Mouse (Mus musculus): ENCODE measurements around the gene Mfsd4b1.

Gene Mfsd4b1

GRCm38 (mm10) chr10:40024554-40025428, at the start of gene Mfsd4b1:
TSS of gene Mfsd4b1 (minus strand) at chr10:40025268.
- peak; percentile 16 to 50 for DNase-seq

GRCm38 (mm10) chr10:40073608-40074007, 48.5 kb upstream of the Mfsd4b1 start:
- DNase-seq = no peak

- DNase-seq = no peak
Observed at GRCm38 (mm10) chr10:40070684-40071083, 45.6 kb upstream of the Mfsd4b1 start.

GRCm38 (mm10) chr10:40069270-40069669, 44.2 kb upstream of the Mfsd4b1 start:
- no peak for DNase-seq

GRCm38 (mm10) chr10:40068595-40068994, 43.5 kb upstream of the Mfsd4b1 start:
- no peak for DNase-seq

GRCm38 (mm10) chr10:40067529-40067928, 42.5 kb upstream of the Mfsd4b1 start:
- DNase-seq = no peak

GRCm38 (mm10) chr10:40067071-40067470, 42.0 kb upstream of the Mfsd4b1 start:
- DNase-seq = no peak

- no peak for DNase-seq
Observed at GRCm38 (mm10) chr10:40065357-40065756, 40.3 kb upstream of the Mfsd4b1 start.

- no peak for DNase-seq
Observed at GRCm38 (mm10) chr10:40063291-40063890, 38.3 kb upstream of the Mfsd4b1 start.

GRCm38 (mm10) chr10:40062812-40063211, 37.7 kb upstream of the Mfsd4b1 start:
- no peak for DNase-seq

GRCm38 (mm10) chr10:40061926-40062325, 36.9 kb upstream of the Mfsd4b1 start:
- DNase-seq = no peak

GRCm38 (mm10) chr10:40058786-40059120, 33.7 kb upstream of the Mfsd4b1 start:
- no peak for DNase-seq

GRCm38 (mm10) chr10:40058062-40058785, 33.2 kb upstream of the Mfsd4b1 start:
- no peak for DNase-seq

GRCm38 (mm10) chr10:40057615-40058014, 32.5 kb upstream of the Mfsd4b1 start:
- no peak for DNase-seq

GRCm38 (mm10) chr10:40054455-40054854, 29.4 kb upstream of the Mfsd4b1 start:
- DNase-seq = no peak

GRCm38 (mm10) chr10:40053896-40054295, 28.8 kb upstream of the Mfsd4b1 start:
- no peak for DNase-seq

GRCm38 (mm10) chr10:40053257-40053895, 28.3 kb upstream of the Mfsd4b1 start:
- DNase-seq = no peak

GRCm38 (mm10) chr10:40051997-40052396, 26.9 kb upstream of the Mfsd4b1 start:
- DNase-seq = no peak

GRCm38 (mm10) chr10:40050763-40051162, 25.7 kb upstream of the Mfsd4b1 start:
- DNase-seq = no peak

GRCm38 (mm10) chr10:40041339-40041738, 16.3 kb upstream of the Mfsd4b1 start:
- DNase-seq = no peak

GRCm38 (mm10) chr10:40036686-40037560, 11.9 kb upstream of the Mfsd4b1 start:
- no peak for DNase-seq

- DNase-seq = no peak
Observed at GRCm38 (mm10) chr10:40034956-40035355, 9.9 kb upstream of the Mfsd4b1 start.
